Mouse (Mus musculus): ENCODE data around the gene Hk1.

DNA sequence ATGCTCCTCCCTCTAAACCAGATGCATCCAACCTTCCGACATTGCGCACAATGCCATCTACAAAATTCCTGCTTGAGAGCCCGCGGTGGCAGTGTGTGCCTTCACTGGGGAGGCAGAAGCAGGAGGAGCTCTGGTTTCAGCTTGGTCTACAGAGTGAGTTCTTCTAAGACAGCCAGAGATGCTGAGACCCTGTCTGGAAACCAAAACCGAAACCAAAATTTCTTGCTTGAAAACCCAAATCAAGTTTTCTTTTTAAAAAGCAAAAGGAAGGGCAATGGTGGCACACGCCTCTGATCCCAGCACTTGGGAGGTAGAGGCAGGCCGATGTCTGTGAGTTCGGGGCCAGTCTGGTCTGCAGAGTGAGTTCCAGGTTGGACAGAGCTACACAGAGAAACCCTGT is 53.7 kb downstream of the Hk1 start:
- no peak for TF ChIP-seq POLR2A (IDR thresholded peaks at IDR 0.05; ENCODE audit: low read depth, low read length)
- TF ChIP-seq CTCF (IDR thresholded peaks at IDR 0.05; ENCODE audit: borderline replicate concordance, insufficient read depth, low read length) = no peak

Data from embryonic fibroblast, embryonic 13.5 days (primary cell).